Mouse (Mus musculus) heart, embryonic 14.5 days (tissue): ENCODE measurements at regions not wholly inside any gene's neighbourhood (a gene's known extent, or its start where the extent isn't known, plus 50 kb on each side); places are given as distances from the start of the nearest gene placed in this dataset.

Experiments used
- ATAC-seq: fragments of 200-750 bp; cut with Nextera tagmentation; 2 replicates; pipeline ENCODE4 v1.8.0; 2017; ENCODE audit warnings: low read depth, moderate TSS enrichment; ENCODE audit not compliant: insufficient number of reproducible peaks, insufficient read depth, low FRiP score
- H3K27ac ChIP-seq, 2 experiments: fragments of 200-500 bp in 1 of 2; fragments of 300-500 bp in 1 of 2; sonication (generic) in 1 of 2; replicated peaks in 1 of 2; 2 replicates each; pipeline ENCODE4 v1.5.1; 2012 to 2014; ENCODE audit warnings: low read depth in 2 of 2, low read length in 2 of 2, control low read depth in 1 of 2, mild to moderate bottlenecking in 1 of 2, mixed read lengths in 1 of 2; ENCODE audit not compliant: control insufficient read depth in 1 of 2, insufficient read depth in 1 of 2
- H3K27me3 ChIP-seq: fragments of 300-500 bp; sonication (generic); 2 replicates; pipeline ENCODE4 v1.6.1; 2014; ENCODE audit warnings: mild to moderate bottlenecking, low read length, control low read depth; ENCODE audit not compliant: control insufficient read depth, insufficient read depth
- H3K36me3 ChIP-seq: fragments of 300-500 bp; sonication (generic); 2 replicates; pipeline ENCODE4 v1.6.1; 2014; ENCODE audit warnings: mild to moderate bottlenecking, control low read depth, low read length, mixed read lengths; ENCODE audit not compliant: control insufficient read depth, insufficient read depth
- H3K4me1 ChIP-seq, 2 experiments: fragments of 200-500 bp in 1 of 2; fragments of 300-500 bp in 1 of 2; sonication (generic) in 1 of 2; 2 replicates each; pipeline ENCODE4 v1.6.1; 2012 to 2014; ENCODE audit warnings: low read length in 2 of 2, control low read depth in 1 of 2, mixed read lengths in 1 of 2; ENCODE audit not compliant: control insufficient read depth in 2 of 2, insufficient read depth in 2 of 2
- H3K4me2 ChIP-seq: fragments of 300-500 bp; sonication (generic); 2 replicates; pipeline ENCODE4 v1.6.1; 2014; ENCODE audit warnings: mild to moderate bottlenecking, low read length
- H3K4me3 ChIP-seq, 2 experiments: fragments of 200-500 bp in 1 of 2; fragments of 300-500 bp in 1 of 2; sonication (generic) in 1 of 2; 2 replicates each; pipeline ENCODE4 v1.5.1; 2012 to 2014; ENCODE audit warnings: low read length in 2 of 2, mild to moderate bottlenecking in 2 of 2, control low read depth in 1 of 2, low read depth in 1 of 2, moderate library complexity in 1 of 2; ENCODE audit not compliant: control insufficient read depth in 1 of 2, insufficient read depth in 1 of 2
- H3K9ac ChIP-seq: fragments of 300-500 bp; sonication (generic); 2 replicates; pipeline ENCODE4 v1.6.1; 2014; ENCODE audit warnings: mild to moderate bottlenecking, low read length
- H3K9me3 ChIP-seq: fragments of 300-500 bp; sonication (generic); 2 replicates; pipeline ENCODE4 v1.6.1; 2016; ENCODE audit warnings: low read length, control low read depth; ENCODE audit not compliant: control insufficient read depth
- WGBS: fragments of 180-500 bp; shearing (Covaris S2); extraction: QIAGEN DNeasy Blood & Tissue Kit; methylation state at CpG from one replicate; pipeline ENCODE4 v1.1.7; 2014; 5-methylcytosine and 5-hydroxymethylcytosine counted together

GRCm38 (mm10) chr3:131802841-131803240 is 238.3 kb downstream of the Papss1 start:
- WGBS: 43% methylated on average over 7 of the region's 7 CpGs
- H3K27ac ChIP-seq: no peak overlapping the region
- no peak for ATAC-seq

GRCm38 (mm10) chr3:131808127-131808526 is 243.6 kb downstream of the Papss1 start:
- H3K27me3 ChIP-seq: no peaks in the 10 kb centered on the region
- no peaks in the 10 kb centered on the region for H3K36me3 ChIP-seq
- H3K4me1 ChIP-seq: no peaks in the 10 kb centered on the region
- H3K27ac ChIP-seq: no peak overlapping the region
- 80% methylated on average over 8 of the region's 8 CpGs for WGBS
- no peak overlapping the region for H3K4me2 ChIP-seq
- H3K9ac ChIP-seq: no peak overlapping the region
- no peak overlapping the region for H3K4me3 ChIP-seq
- no peak for ATAC-seq
- H3K9me3 ChIP-seq: no peaks in the 10 kb centered on the region

More at GRCm38 (mm10) chr3:131802841-131803240, 238.3 kb downstream of the Papss1 start:
- Histone ChIP-seq H3K27me3 (no peaks in the 10 kb centered on the region), H3K36me3 (no peaks in the 10 kb centered on the region), H3K4me2 (no peak overlapping the region), H3K9ac (no peak overlapping the region), H3K4me3 (no peak overlapping the region), H3K9me3 (no peaks in the 10 kb centered on the region), H3K4me1 (peaks cover 0 to 3% of the 10 kb centered on the region in 2 experiments; a peak in 1 of 4 replicates)

DNA sequence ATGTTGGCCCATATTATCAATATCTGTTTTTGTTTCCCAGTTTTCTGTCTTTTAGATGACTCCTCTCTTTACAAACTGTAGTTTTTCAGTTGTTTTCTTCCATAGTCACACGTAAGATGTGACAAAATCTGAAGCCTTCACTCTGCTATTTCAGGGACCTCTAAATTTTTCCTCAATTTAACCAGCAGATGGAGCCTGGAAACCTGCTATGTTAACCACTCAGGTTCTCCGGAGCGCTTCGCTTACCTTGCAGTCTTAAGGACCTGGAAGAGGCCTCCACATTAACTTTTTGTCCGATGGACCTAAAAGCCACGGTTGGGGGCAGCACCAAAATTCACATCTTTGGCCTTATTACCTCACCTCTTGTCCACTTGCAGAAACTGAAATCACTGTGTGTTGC is 248.4 kb downstream of the Papss1 start:
- Histone ChIP-seq H3K27ac (no peak overlapping the region), H3K36me3 (no peaks in the 10 kb centered on the region), H3K4me1 (no peaks in the 10 kb centered on the region), H3K4me3 (no peak overlapping the region), H3K27me3 (no peaks in the 10 kb centered on the region), H3K4me2 (no peak overlapping the region), H3K9ac (no peak overlapping the region), H3K9me3 (no peaks in the 10 kb centered on the region)
- ATAC-seq: no peak
- 56% methylated on average over 6 of the region's 6 CpGs for WGBS

DNA sequence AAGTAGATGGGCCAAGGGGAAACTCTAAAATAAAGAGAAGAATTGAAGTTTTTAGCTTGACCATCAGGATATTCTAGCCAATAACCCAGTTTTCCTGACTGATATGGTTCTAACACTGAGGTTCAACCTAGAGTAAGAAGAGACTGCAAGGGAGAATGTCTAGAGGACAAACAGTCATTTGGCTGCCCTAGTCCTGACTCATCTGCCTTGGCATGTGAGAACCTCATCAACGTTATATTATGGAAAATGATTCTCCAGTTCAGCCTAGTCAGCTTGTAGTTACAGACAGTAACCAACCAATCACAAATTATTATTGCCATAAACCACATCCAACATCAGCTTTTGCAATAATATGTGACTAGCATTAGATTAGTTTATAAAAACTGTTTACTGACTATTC is 254.2 kb downstream of the Papss1 start:
- WGBS: 74% methylated on average over 1 of the region's 1 CpGs
- no peak overlapping the region for H3K4me2 ChIP-seq
- H3K4me3 ChIP-seq: no peak overlapping the region
- H3K9me3 ChIP-seq: no peaks in the 10 kb centered on the region
- no peaks in the 10 kb centered on the region for H3K36me3 ChIP-seq
- H3K4me1 ChIP-seq: no peaks in the 10 kb centered on the region
- H3K27me3 ChIP-seq: no peaks in the 10 kb centered on the region
- ATAC-seq: no peak
- H3K27ac ChIP-seq: no peak overlapping the region
- no peak overlapping the region for H3K9ac ChIP-seq

GRCm38 (mm10) chr3:131857442-131857841 is 227.7 kb upstream of the Dkk2 start:
- 46% methylated on average over 2 of the region's 2 CpGs for WGBS
- no peaks in the 10 kb centered on the region for H3K4me1 ChIP-seq
- ATAC-seq: no peak
- H3K27ac ChIP-seq: no peak overlapping the region
- no peaks in the 10 kb centered on the region for H3K36me3 ChIP-seq
- no peaks in the 10 kb centered on the region for H3K9me3 ChIP-seq
- H3K4me3 ChIP-seq: no peak overlapping the region
- no peak overlapping the region for H3K9ac ChIP-seq
- no peaks in the 10 kb centered on the region for H3K27me3 ChIP-seq
- no peak overlapping the region for H3K4me2 ChIP-seq

DNA sequence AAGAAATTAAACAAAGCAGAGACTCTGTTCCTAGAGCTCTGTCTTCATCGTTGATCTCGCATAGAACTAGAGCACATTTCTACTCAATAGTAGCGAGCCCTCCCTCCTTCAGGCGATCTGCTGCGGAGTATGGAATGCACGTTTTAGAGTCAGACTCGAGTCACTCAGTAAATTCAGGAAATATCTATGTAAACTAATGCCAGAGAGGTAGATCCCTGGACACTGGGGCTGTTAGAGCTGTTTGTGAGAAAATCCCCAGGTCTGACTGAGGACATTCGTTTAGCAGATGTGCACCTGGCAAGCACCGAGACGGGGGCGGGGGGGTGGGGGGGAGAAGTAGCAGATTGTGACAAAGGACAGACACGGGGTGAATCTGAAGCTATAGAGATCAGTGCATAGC is 226.0 kb upstream of the Dkk2 start:
- H3K4me3 ChIP-seq: no peak overlapping the region
- no peaks in the 10 kb centered on the region for H3K4me1 ChIP-seq
- ATAC-seq: no peak
- whole genome bisulfite sequencing: 67% methylated on average over 12 of the region's 12 CpGs
- H3K27ac ChIP-seq: no peak overlapping the region
- H3K36me3 ChIP-seq: no peaks in the 10 kb centered on the region
- no peaks in the 10 kb centered on the region for H3K9me3 ChIP-seq
- no peak overlapping the region for H3K9ac ChIP-seq
- H3K27me3 ChIP-seq: no peaks in the 10 kb centered on the region
- no peak overlapping the region for H3K4me2 ChIP-seq

- Histone ChIP-seq H3K9me3 (no peaks in the 10 kb centered on the region), H3K4me1 (no peaks in the 10 kb centered on the region), H3K9ac (no peak overlapping the region), H3K4me2 (no peak overlapping the region), H3K36me3 (no peaks in the 10 kb centered on the region), H3K27me3 (no peaks in the 10 kb centered on the region), H3K27ac (no peak overlapping the region), H3K4me3 (no peak overlapping the region)
- ATAC-seq: no peak
- WGBS: 70% methylated on average over 5 of the region's 5 CpGs
Measured at GRCm38 (mm10) chr3:131865106-131865505, 220.0 kb upstream of the Dkk2 start.

DNA sequence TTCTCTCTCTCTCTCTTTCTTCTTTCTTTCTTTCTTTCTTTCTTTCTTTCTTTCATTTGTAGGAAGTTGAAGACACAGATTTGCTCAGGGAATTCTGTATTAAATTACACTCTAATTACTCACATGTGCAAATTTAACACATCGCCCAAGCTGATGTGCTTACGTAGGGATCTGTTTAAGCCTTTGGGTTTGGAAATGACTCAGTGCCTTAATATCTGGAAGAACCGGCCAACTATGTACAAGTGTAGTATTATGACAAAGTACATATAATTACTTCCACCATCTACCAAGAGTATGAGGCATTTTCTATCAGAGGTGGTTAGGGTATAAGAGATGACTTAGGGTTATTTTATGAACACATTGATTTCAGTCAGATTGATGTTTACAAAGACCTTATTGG is 217.8 kb upstream of the Dkk2 start:
- Histone ChIP-seq H3K4me3 (no peak overlapping the region), H3K27me3 (no peaks in the 10 kb centered on the region), H3K4me2 (no peak overlapping the region), H3K4me1 (no peaks in the 10 kb centered on the region), H3K36me3 (no peaks in the 10 kb centered on the region), H3K27ac (no peak overlapping the region), H3K9ac (no peak overlapping the region), H3K9me3 (no peaks in the 10 kb centered on the region)
- 91% methylated on average over 3 of the region's 3 CpGs for WGBS
- no peak for ATAC-seq
